Mouse (Mus musculus) layer of hippocampus, adult 9-10 months (tissue): Measurements from ENCODE around the gene Nmur2.
A peak's percentile ranks its signal among the peaks of the same experiment; 100 is the strongest.

ENCODE experiments used
- DNase-seq: peaks from one replicate; pipeline ENCODE4 v3.0.0; 2022; ENCODE audit warnings: low spot score

Nmur2 gene

GRCm38 (mm10) chr11:56040917-56041316 lies at the start of gene Nmur2:
Gene Nmur2, minus strand, starts transcription at chr11:56041010.
- no peak for DNase-seq

GRCm38 (mm10) chr11:56089127-56089689 lies 48.4 kb upstream of the Nmur2 start:
- DNase-seq = no peak

GRCm38 (mm10) chr11:56072131-56072530 lies 31.3 kb upstream of the Nmur2 start:
- no peak for DNase-seq

GRCm38 (mm10) chr11:56069658-56070057 lies 28.8 kb upstream of the Nmur2 start:
- DNase-seq = no peak

GRCm38 (mm10) chr11:56065147-56065546 lies 24.3 kb upstream of the Nmur2 start:
- DNase-seq = no peak

GRCm38 (mm10) chr11:56064575-56064974 lies 23.8 kb upstream of the Nmur2 start:
- DNase-seq = no peak

GRCm38 (mm10) chr11:56059236-56059635 lies 18.4 kb upstream of the Nmur2 start:
- DNase-seq = no peak

GRCm38 (mm10) chr11:56054439-56054838 lies 13.6 kb upstream of the Nmur2 start:
- DNase-seq = no peak

- DNase-seq = no peak
Observed at GRCm38 (mm10) chr11:56026854-56027253, 14.0 kb downstream of the Nmur2 start.

GRCm38 (mm10) chr11:56025746-56026570 lies 14.9 kb downstream of the Nmur2 start:
- DNase-seq = no peak

- DNase-seq = peak; percentile 31
Observed at GRCm38 (mm10) chr11:56013510-56014057, 27.2 kb downstream of the Nmur2 start.

- DNase-seq = no peak
Observed at GRCm38 (mm10) chr11:56012396-56012795, 28.4 kb downstream of the Nmur2 start.

GRCm38 (mm10) chr11:56008277-56008676 lies 32.5 kb downstream of the Nmur2 start:
- DNase-seq = no peak

- no peak for DNase-seq
Observed at GRCm38 (mm10) chr11:55992799-55993198, 48.0 kb downstream of the Nmur2 start.

GRCm38 (mm10) chr11:55992148-55992547 lies 48.7 kb downstream of the Nmur2 start:
- DNase-seq = no peak

GRCm38 (mm10) chr11:55991505-55992066 lies 49.2 kb downstream of the Nmur2 start:
- no peak for DNase-seq

GRCm38 (mm10) chr11:55984643-55985042 lies 56.2 kb downstream of the Nmur2 start:
- DNase-seq = no peak

GRCm38 (mm10) chr11:55981656-55982055 lies 59.2 kb downstream of the Nmur2 start:
- no peak for DNase-seq

GRCm38 (mm10) chr11:55978146-55978545 lies 62.7 kb downstream of the Nmur2 start:
- no peak for DNase-seq
